Mouse (Mus musculus): ENCODE measurements around the gene Ogfod3. TPM values are rescaled to one million over a fixed set of nuclear protein-coding genes. Genes with fewer than 3 reads are reported as not detected.
A peak's percentile ranks its signal among the peaks of the same experiment; 100 is the strongest.

The Ogfod3 gene
- polyA plus RNA-seq, 1 experiment: 7.4 TPM

DNA sequence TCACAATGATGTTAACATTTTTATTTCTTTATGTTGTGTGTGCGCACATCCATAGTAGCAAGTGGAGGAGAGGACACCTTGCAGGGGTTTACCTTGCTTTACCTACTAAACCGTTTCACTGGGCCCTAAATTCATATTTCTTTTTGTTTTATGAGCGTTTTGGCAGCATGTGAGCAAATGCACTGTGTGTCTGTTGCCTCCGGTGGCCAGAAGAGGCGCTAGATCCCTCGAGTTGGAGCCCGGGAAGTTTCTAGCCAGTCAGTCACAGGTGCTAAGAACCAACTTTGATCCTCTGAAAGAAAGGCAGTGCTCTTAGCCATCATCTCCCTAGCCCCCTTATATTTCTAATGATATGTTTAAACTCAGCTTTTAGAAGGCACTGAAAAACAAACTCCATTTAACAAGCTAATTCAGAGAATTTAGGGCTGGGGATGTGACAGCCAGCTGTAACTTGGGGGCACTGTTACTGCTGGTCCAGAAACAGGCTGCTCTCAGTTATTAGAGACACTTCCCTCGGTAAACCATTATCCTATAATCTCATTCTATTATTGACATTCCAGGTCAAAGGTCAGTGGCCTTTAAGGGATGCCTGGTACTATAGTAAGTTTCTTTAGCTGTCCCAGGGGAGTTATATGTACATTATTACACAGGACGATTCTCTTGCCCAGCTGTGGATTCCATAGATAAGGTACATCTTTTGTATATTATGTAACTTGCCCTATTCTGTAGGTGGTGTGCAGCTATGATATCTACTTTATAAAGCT, 31.1 kb upstream of the Ogfod3 start:
- WGBS: 33% methylated on average over 9 of the region's 9 CpGs
- peak; percentile 78 for DNase-seq
- H3K27me3 ChIP-seq (ENCODE audit: control insufficient read depth, insufficient read depth, low read length): no peaks in the 10 kb centered on the region
- H3K4me1 ChIP-seq (replicated peaks; ENCODE audit: control insufficient read depth, insufficient read depth, low read length): peaks cover 5% of the 10 kb centered on the region
- H3K4me3 ChIP-seq (ENCODE audit: control insufficient read depth, insufficient read depth, low read length): no peak overlapping the region
- peak; percentile 68; the same call in 1 of the 2 replicates for TF ChIP-seq CTCF (IDR thresholded peaks at IDR 0.05; ENCODE audit: borderline replicate concordance, control insufficient read depth, extremely low read depth, insufficient read depth, low read length, poor library complexity)
- no peak for TF ChIP-seq POLR2A (IDR thresholded peaks at IDR 0.05; ENCODE audit: control insufficient read depth, extremely low read depth, insufficient read depth, low read length, poor library complexity)
- H3K36me3 ChIP-seq (ENCODE audit: control insufficient read depth, insufficient read depth, low read length): peaks cover 5% of the 10 kb centered on the region; the same call in 1 of the 2 replicates
- peak overlapping the region; percentile 44; the same call in 1 of the 2 replicates for H3K27ac ChIP-seq (ENCODE audit: control insufficient read depth, insufficient read depth, low read length)

GRCm38 (mm10) chr11:121232706-121233105, 28.2 kb upstream of the Ogfod3 start:
- Histone ChIP-seq H3K36me3 (ENCODE audit: control insufficient read depth, insufficient read depth, low read length) (no peaks in the 10 kb centered on the region), H3K4me1 (replicated peaks; ENCODE audit: control insufficient read depth, insufficient read depth, low read length) (peaks cover 9% of the 10 kb centered on the region), H3K4me3 (ENCODE audit: control insufficient read depth, insufficient read depth, low read length) (no peak overlapping the region), H3K27ac (ENCODE audit: control insufficient read depth, insufficient read depth, low read length) (no peak overlapping the region), H3K27me3 (ENCODE audit: control insufficient read depth, insufficient read depth, low read length) (no peaks in the 10 kb centered on the region)
- 63% methylated on average over 4 of the region's 4 CpGs for WGBS
- TF ChIP-seq CTCF (IDR thresholded peaks at IDR 0.05; ENCODE audit: borderline replicate concordance, control insufficient read depth, extremely low read depth, insufficient read depth, low read length, poor library complexity): no peak
- no peak for TF ChIP-seq POLR2A (IDR thresholded peaks at IDR 0.05; ENCODE audit: control insufficient read depth, extremely low read depth, insufficient read depth, low read length, poor library complexity)
- no peak for DNase-seq

DNA sequence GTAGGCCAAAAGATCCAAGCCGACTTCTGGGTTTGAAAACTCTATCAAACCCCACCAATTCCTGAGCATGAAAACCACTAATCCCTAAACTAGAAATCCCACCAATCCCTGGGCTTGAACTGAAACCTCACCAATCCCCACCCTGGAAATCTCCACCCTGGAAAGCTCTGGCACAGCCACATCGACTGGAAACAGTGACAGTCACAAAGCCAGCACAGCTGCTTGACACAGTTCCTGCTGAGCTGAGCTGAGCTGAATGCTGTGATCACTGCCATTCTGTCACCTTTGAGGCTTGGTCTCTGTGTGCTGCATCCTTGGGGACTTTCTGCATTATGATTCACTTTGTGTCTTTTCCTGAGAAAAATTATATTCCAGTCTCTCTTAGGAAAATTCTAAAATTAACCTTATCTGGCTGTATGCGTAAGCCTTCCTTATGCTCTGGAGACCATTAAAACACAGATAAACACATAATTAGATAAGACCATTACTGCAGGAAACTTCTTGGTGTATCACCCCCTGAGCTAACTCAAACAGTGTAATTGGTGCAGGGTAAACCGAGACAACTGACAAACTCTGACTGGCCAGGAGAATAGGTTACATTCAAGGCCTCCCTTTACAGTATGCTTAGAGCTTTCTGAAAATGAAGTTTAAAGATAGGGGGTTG, 27.2 kb upstream of the Ogfod3 start:
- TF ChIP-seq POLR2A (IDR thresholded peaks at IDR 0.05; ENCODE audit: control insufficient read depth, extremely low read depth, insufficient read depth, low read length, poor library complexity) (no peak), CTCF (IDR thresholded peaks at IDR 0.05; ENCODE audit: borderline replicate concordance, control insufficient read depth, extremely low read depth, insufficient read depth, low read length, poor library complexity) (no peak)
- 92% methylated on average over 4 of the region's 4 CpGs for WGBS
- H3K27me3 ChIP-seq (ENCODE audit: control insufficient read depth, insufficient read depth, low read length): no peaks in the 10 kb centered on the region
- DNase-seq: no peak
- H3K36me3 ChIP-seq (ENCODE audit: control insufficient read depth, insufficient read depth, low read length): peaks cover 5% of the 10 kb centered on the region
- no peak overlapping the region for H3K4me3 ChIP-seq (ENCODE audit: control insufficient read depth, insufficient read depth, low read length)
- H3K27ac ChIP-seq (ENCODE audit: control insufficient read depth, insufficient read depth, low read length): no peak overlapping the region
- H3K4me1 ChIP-seq (replicated peaks; ENCODE audit: control insufficient read depth, insufficient read depth, low read length): peaks cover 10% of the 10 kb centered on the region

DNA sequence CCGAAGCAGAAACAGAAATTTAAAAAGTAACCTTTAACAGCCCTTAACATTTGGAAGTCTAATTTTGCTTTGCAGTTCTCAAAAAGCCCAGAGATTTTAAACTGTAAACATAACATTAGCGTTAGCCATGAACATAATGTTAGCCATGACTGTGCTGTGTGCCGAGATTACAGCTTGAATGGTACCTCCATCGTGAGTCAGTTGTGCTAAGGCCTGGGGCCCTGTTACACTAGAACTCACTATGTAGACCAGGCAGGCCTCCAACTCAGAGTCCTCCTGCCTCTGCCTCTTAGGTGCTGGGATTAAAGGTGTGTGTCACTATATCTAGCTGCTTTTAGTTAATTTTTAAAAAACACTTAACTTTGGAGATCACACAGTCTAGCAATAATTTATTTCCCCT, 26.7 kb upstream of the Ogfod3 start:
- TF ChIP-seq POLR2A (IDR thresholded peaks at IDR 0.05; ENCODE audit: control insufficient read depth, extremely low read depth, insufficient read depth, low read length, poor library complexity): no peak
- no peaks in the 10 kb centered on the region for H3K27me3 ChIP-seq (ENCODE audit: control insufficient read depth, insufficient read depth, low read length)
- peaks cover 11% of the 10 kb centered on the region for H3K36me3 ChIP-seq (ENCODE audit: control insufficient read depth, insufficient read depth, low read length)
- DNase-seq: no peak
- peaks cover 10% of the 10 kb centered on the region for H3K4me1 ChIP-seq (replicated peaks; ENCODE audit: control insufficient read depth, insufficient read depth, low read length)
- H3K27ac ChIP-seq (ENCODE audit: control insufficient read depth, insufficient read depth, low read length): no peak overlapping the region
- no peak overlapping the region for H3K4me3 ChIP-seq (ENCODE audit: control insufficient read depth, insufficient read depth, low read length)
- 94% methylated on average over 4 of the region's 4 CpGs for WGBS

DNA sequence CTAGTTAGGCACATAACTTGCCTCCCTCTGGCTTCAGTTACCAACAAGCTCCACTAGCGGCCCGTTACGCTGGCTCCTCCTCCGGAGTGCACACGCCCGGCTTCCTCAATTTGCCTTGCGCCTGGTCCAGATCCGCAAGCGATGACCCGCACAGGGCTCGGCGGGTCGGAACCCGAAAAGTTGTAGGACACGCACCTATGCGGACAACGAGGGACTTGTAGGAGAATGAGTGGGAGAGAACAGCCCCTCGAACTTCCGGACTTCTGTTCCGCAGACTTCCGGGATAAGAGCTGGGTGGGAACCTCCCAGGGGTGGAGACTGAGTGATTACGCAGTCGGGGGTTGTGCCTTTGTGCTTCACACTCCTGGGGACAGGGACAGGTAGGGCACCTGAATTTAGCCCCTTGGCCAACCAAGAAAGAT, 24.5 kb upstream of the Ogfod3 start, which contains the start of gene Cybc1:
Gene Cybc1, minus strand, starts transcription at position 305 of the 422 bp plus-strand sequence.
- peak; percentile 84 for DNase-seq
- peaks cover 10% of the 10 kb centered on the region for H3K4me1 ChIP-seq (replicated peaks; ENCODE audit: control insufficient read depth, insufficient read depth, low read length)
- TF ChIP-seq CTCF (IDR thresholded peaks at IDR 0.05; ENCODE audit: borderline replicate concordance, control insufficient read depth, extremely low read depth, insufficient read depth, low read length, poor library complexity) (peak; percentile 72; the same call in 1 of the 2 replicates), POLR2A (IDR thresholded peaks at IDR 0.05; ENCODE audit: control insufficient read depth, extremely low read depth, insufficient read depth, low read length, poor library complexity) (peak; percentile 79)
- under 1% methylated on average over 23 of the region's 23 CpGs for WGBS
- peak within 1 kb of the TSS; percentile 92 for H3K4me3 ChIP-seq (ENCODE audit: control insufficient read depth, insufficient read depth, low read length)
- peaks cover 32% of the 10 kb centered on the region for H3K36me3 ChIP-seq (ENCODE audit: control insufficient read depth, insufficient read depth, low read length)
- H3K27me3 ChIP-seq (ENCODE audit: control insufficient read depth, insufficient read depth, low read length): no peaks in the 10 kb centered on the region
- H3K27ac ChIP-seq (ENCODE audit: control insufficient read depth, insufficient read depth, low read length): peak within 1 kb of the TSS; percentile 78

GRCm38 (mm10) chr11:121228129-121229017, 23.9 kb upstream of the Ogfod3 start:
- peak; percentile 21 for DNase-seq
- peaks cover 10% of the 10 kb centered on the region for H3K4me1 ChIP-seq (replicated peaks; ENCODE audit: control insufficient read depth, insufficient read depth, low read length)

More at GRCm38 (mm10) chr11:121228129-121229017, 23.9 kb upstream of the Ogfod3 start:
- Histone ChIP-seq H3K27ac (ENCODE audit: control insufficient read depth, insufficient read depth, low read length) (peak overlapping the region; percentile 78), H3K4me3 (ENCODE audit: control insufficient read depth, insufficient read depth, low read length) (peak overlapping the region; percentile 92), H3K36me3 (ENCODE audit: control insufficient read depth, insufficient read depth, low read length) (peaks cover 39% of the 10 kb centered on the region), H3K27me3 (ENCODE audit: control insufficient read depth, insufficient read depth, low read length) (no peaks in the 10 kb centered on the region)
- WGBS: 3% methylated on average over 21 of the region's 21 CpGs
- TF ChIP-seq CTCF (IDR thresholded peaks at IDR 0.05; ENCODE audit: borderline replicate concordance, control insufficient read depth, extremely low read depth, insufficient read depth, low read length, poor library complexity) (no peak), POLR2A (IDR thresholded peaks at IDR 0.05; ENCODE audit: control insufficient read depth, extremely low read depth, insufficient read depth, low read length, poor library complexity) (no peak)
